Mouse (Mus musculus) cerebellum, adult (tissue): ENCODE measurements around the gene Slmap.

ENCODE experiments used
- ATAC-seq: cut with Nextera tagmentation; 2 replicates; pipeline ENCODE4 v1.9.2; 2017; ENCODE audit warnings: mild to moderate bottlenecking, moderate library complexity, mixed read lengths; ENCODE audit not compliant: insufficient number of reproducible peaks, low FRiP score, low TSS enrichment

The Slmap gene

GRCm38 (mm10) chr14:26486416-26487198 is 48.1 kb downstream of the Slmap start:
- no peak for ATAC-seq

- ATAC-seq: no peak
Observed at GRCm38 (mm10) chr14:26481457-26481856, 53.3 kb downstream of the Slmap start.

GRCm38 (mm10) chr14:26477738-26478137 is 57.0 kb downstream of the Slmap start:
- ATAC-seq: no peak

GRCm38 (mm10) chr14:26476391-26476790 is 58.3 kb downstream of the Slmap start:
- ATAC-seq: no peak

- no peak for ATAC-seq
Observed at GRCm38 (mm10) chr14:26467974-26468373, 66.8 kb downstream of the Slmap start.

GRCm38 (mm10) chr14:26466544-26467125 is 68.1 kb downstream of the Slmap start:
- ATAC-seq: no peak

- no peak for ATAC-seq
Observed at GRCm38 (mm10) chr14:26465898-26466297, 68.8 kb downstream of the Slmap start.

GRCm38 (mm10) chr14:26459516-26459915 is 75.2 kb downstream of the Slmap start:
- ATAC-seq: no peak

GRCm38 (mm10) chr14:26454851-26455250 is 79.9 kb downstream of the Slmap start:
- no peak for ATAC-seq

GRCm38 (mm10) chr14:26450036-26450800 is 84.5 kb downstream of the Slmap start:
- no peak for ATAC-seq

GRCm38 (mm10) chr14:26448581-26448980 is 86.2 kb downstream of the Slmap start:
- ATAC-seq: no peak

GRCm38 (mm10) chr14:26447223-26447622 is 87.5 kb downstream of the Slmap start:
- ATAC-seq: no peak

GRCm38 (mm10) chr14:26446538-26446937 is 88.2 kb downstream of the Slmap start:
- no peak for ATAC-seq

- ATAC-seq: no peak
Observed at GRCm38 (mm10) chr14:26442534-26442933, 92.2 kb downstream of the Slmap start.

- ATAC-seq: no peak
Observed at GRCm38 (mm10) chr14:26441041-26441812, 93.5 kb downstream of the Slmap start.

- ATAC-seq: no peak
Observed at GRCm38 (mm10) chr14:26439996-26440395, 94.7 kb downstream of the Slmap start.

- ATAC-seq: no peak
Observed at GRCm38 (mm10) chr14:26437771-26438170, 97.0 kb downstream of the Slmap start.

GRCm38 (mm10) chr14:26436304-26436703 is 98.4 kb downstream of the Slmap start:
- ATAC-seq: no peak

- no peak for ATAC-seq
Observed at GRCm38 (mm10) chr14:26432320-26432719, 102.4 kb downstream of the Slmap start.

GRCm38 (mm10) chr14:26431919-26432318 is 102.8 kb downstream of the Slmap start:
- ATAC-seq: no peak

GRCm38 (mm10) chr14:26420231-26420630 is 114.5 kb downstream of the Slmap start:
- no peak for ATAC-seq
